Mouse (Mus musculus) kidney, postnatal 0 days (tissue): ENCODE measurements around the gene Gm42906. TPM values are rescaled to one million over a fixed set of nuclear protein-coding genes. Genes with fewer than 3 reads are reported as not detected.

Source experiments
- ATAC-seq: fragments of 200-750 bp; cut with Nextera tagmentation; replicated peaks from 2 replicates; pipeline ENCODE4 v1.8.0; 2017; ENCODE audit warnings: low read depth, moderate number of reproducible peaks, moderate TSS enrichment, moderate library complexity; ENCODE audit not compliant: low FRiP score
- DNase-seq: peaks from one replicate; pipeline ENCODE4 v3.0.0-alpha.2; 2016; ENCODE audit warnings: low spot score
- H3K27ac ChIP-seq: fragments of 300-500 bp; sonication (generic); 2 replicates; pipeline ENCODE4 v1.5.1; 2014; ENCODE audit warnings: mild to moderate bottlenecking
- H3K27me3 ChIP-seq: fragments of 300-500 bp; sonication (generic); 2 replicates; pipeline ENCODE4 v1.6.1; 2014; ENCODE audit warnings: low read length, mixed read lengths; ENCODE audit not compliant: insufficient read depth
- H3K36me3 ChIP-seq: fragments of 300-500 bp; sonication (generic); 2 replicates; pipeline ENCODE4 v1.6.1; 2014; ENCODE audit warnings: low read length, mixed read lengths; ENCODE audit not compliant: insufficient read depth
- H3K4me1 ChIP-seq: fragments of 300-500 bp; sonication (generic); replicated peaks from 2 replicates; pipeline ENCODE4 v1.6.1; 2014; ENCODE audit warnings: antibody characterized with exemption, low read length, mixed read lengths; ENCODE audit not compliant: insufficient read depth
- H3K4me2 ChIP-seq: fragments of 300-500 bp; sonication (generic); 2 replicates; pipeline ENCODE4 v1.6.1; 2014; ENCODE audit warnings: mild to moderate bottlenecking, low read length, moderate library complexity, mixed read lengths
- H3K4me3 ChIP-seq: fragments of 300-500 bp; sonication (generic); replicated peaks from 2 replicates; pipeline ENCODE4 v1.5.1; 2014; ENCODE audit warnings: low read depth, low read length
- H3K9ac ChIP-seq: fragments of 300-500 bp; sonication (generic); 2 replicates; pipeline ENCODE4 v1.6.1; 2014; ENCODE audit warnings: low read depth, low read length
- H3K9me3 ChIP-seq: fragments of 300-500 bp; sonication (generic); replicated peaks from 2 replicates; pipeline ENCODE4 v1.6.1; 2016; ENCODE audit warnings: low read length, inconsistent platforms, mixed read lengths
- CTCF ChIP-seq: IDR thresholded peaks from 2 replicates; pipeline ENCODE4 v1.5.1; 2016; ENCODE audit warnings: antibody characterized with exemption, low read depth, mild to moderate bottlenecking, moderate library complexity
- WGBS: fragments of 180-500 bp; shearing (Covaris S2); extraction: QIAGEN DNeasy Blood & Tissue Kit; methylation state at CpG from one replicate; pipeline ENCODE4 v1.1.7; 2014; 5-methylcytosine and 5-hydroxymethylcytosine counted together
- polyA plus RNA-seq: library from polyadenylated mRNA; unstranded; fragments of >200 nt; fragmentation: Nextera tagmentation; extraction: Ambion mirVana; gene quantifications from 2 replicates; pipeline ENCODE4 v1.2.1, GENCODE M21; 2015

Gene Gm42906
- polyA plus RNA-seq, 1 experiment from 2014 or later = not detected

DNA sequence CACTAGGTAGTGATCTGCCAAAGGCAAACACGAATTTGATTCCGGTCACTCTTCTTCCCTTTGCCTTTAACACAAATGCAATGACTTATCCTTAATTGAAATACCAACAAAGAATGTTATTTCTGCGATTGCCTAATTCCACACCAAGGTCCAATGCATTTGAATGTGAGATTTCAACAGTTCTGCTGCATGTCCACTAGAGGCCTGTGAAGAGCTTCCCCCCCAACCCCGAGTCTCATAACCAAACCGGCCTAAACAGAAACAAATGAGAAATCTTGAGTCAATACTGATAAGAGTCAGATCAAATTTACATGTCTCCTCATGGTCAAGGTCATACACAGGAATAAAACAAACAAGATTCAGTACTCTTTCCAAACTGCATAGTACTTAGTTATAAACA, 285.7 kb downstream of the Gm42906 start:
- WGBS = 33% methylated on average over 5 of the region's 5 CpGs
- TF ChIP-seq CTCF = peak; percentile 90

DNA sequence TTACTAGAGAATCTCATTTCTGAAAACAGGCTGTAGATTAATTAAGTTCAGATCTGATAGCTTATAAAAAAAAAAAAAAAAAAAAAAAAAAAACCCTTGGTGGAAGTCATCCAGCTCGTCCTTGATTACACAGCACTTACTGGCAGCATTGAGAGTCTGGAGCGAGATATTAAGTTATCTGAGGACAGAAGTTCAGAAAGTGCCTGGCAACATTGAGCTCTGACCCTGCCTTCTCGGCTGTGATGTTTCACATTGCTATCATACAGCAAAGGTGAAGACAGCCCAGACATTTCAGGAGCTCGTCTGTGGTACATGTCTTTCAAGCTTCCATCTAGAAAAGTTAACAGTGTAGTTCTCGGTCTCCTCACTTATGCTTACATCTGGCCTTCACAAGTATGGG, 290.1 kb downstream of the Gm42906 start:
- Histone ChIP-seq H3K36me3 (no peaks in the 10 kb centered on the region), H3K27me3 (no peaks in the 10 kb centered on the region), H3K9ac (no peak overlapping the region), H3K4me1 (peaks cover 12% of the 10 kb centered on the region), H3K4me3 (no peak overlapping the region), H3K4me2 (no peak overlapping the region), H3K27ac (no peak overlapping the region), H3K9me3 (no peaks in the 10 kb centered on the region)
- DNase-seq = no peak
- 78% methylated on average over 5 of the region's 5 CpGs for WGBS
- no peak for TF ChIP-seq CTCF
- ATAC-seq = no peak

More for the DNA sequence above, 285.7 kb downstream of the Gm42906 start:
- Histone ChIP-seq H3K4me3 (no peak overlapping the region), H3K27me3 (no peaks in the 10 kb centered on the region), H3K36me3 (no peaks in the 10 kb centered on the region), H3K27ac (no peak overlapping the region), H3K9me3 (no peaks in the 10 kb centered on the region), H3K4me1 (peaks cover 13% of the 10 kb centered on the region), H3K9ac (no peak overlapping the region), H3K4me2 (no peak overlapping the region)
- ATAC-seq = peak; percentile 68
- peak; percentile 90 for DNase-seq

DNA sequence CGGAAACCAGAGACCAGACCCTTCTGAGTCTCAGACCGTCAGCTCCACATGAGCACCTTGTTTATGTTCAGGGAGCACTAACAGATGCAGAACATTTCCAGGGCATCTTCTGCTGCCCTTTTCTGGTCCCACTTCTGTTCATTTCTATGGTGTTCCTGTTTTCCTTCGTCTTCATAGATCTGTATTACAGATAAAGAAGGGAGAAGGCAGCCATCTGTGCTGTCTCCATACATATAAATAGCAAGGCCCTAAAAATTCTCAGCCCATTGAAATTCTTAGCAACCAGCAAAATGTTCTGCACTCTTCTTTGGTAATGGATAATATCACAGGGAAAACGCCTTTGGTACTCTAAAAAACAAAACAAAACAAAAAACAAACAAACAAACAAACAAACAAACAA, 290.7 kb downstream of the Gm42906 start:
- Histone ChIP-seq H3K4me3 (no peak overlapping the region), H3K36me3 (no peaks in the 10 kb centered on the region), H3K9ac (no peak overlapping the region), H3K4me1 (peaks cover 8% of the 10 kb centered on the region), H3K27ac (no peak overlapping the region), H3K4me2 (no peak overlapping the region), H3K9me3 (no peaks in the 10 kb centered on the region), H3K27me3 (no peaks in the 10 kb centered on the region)
- 66% methylated on average over 4 of the region's 4 CpGs for WGBS
- ATAC-seq = no peak
- no peak for TF ChIP-seq CTCF
- no peak for DNase-seq

DNA sequence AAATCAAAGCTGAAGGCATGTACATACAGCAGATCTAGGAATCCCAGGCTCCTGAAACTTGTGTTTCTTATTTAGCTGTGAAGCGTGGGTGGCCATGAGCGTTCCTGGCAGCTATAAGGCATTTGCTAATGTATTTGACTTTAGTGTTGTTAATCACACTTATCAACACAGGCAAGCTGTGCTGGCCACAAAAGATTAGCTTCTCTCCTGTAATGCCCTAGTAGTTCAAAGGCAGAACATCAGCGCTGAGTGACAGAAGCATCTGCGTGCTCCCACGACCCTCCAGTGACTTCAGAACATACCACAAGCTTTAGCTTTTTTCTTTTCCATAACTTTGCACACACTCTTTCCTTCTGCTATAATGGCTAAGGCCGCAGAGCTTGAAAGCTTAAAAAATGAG, 292.0 kb downstream of the Gm42906 start:
- 57% methylated on average over 6 of the region's 6 CpGs for WGBS
- H3K4me1 ChIP-seq = peaks cover 5% of the 10 kb centered on the region
- H3K27me3 ChIP-seq = no peaks in the 10 kb centered on the region
- no peak for TF ChIP-seq CTCF
- no peak overlapping the region for H3K4me2 ChIP-seq
- no peak overlapping the region for H3K9ac ChIP-seq
- ATAC-seq (no peak), DNase-seq (peak; percentile 77)
- no peaks in the 10 kb centered on the region for H3K36me3 ChIP-seq
- no peak overlapping the region for H3K4me3 ChIP-seq
- no peaks in the 10 kb centered on the region for H3K9me3 ChIP-seq
- peak overlapping the region; percentile 26; the same call in 1 of the 2 replicates for H3K27ac ChIP-seq

DNA sequence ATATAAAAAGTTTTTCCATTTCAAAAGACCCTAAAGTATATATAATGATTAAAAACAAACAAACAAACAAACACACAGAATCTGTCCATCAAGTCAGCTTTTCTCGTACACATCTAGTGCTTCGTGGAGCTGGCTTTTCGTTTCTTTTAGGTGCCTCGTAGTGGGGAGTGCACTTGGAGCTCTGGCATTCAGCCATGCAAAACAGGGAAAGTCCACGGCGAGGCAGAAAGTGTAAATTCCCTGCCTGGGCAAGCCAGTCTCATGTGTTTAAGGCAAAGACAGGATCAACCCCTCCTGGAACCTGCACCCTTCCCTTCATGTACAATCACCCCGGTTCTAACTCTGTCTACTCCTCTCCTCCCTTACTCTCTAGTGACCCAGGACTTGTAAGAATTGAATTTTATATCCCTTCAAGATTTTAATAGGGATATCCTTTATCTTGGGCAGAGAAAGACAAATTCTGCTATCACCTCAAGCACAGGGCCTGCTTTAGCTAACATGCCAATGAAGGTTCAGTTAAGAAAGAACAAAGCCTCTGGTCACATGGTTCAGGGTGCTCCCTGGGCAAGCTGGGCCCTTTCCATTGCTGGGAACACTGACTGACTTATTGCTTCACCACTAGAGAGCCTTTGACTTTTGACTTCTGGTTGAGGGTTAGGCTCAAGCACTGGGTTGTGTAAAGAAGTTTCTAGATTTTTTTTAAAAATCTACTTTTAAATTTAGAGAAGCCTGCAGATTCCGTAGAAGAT, 292.7 kb downstream of the Gm42906 start:
- H3K9ac ChIP-seq = no peak overlapping the region
- ATAC-seq (no peak), DNase-seq (peak; percentile 52)
- peaks cover 5% of the 10 kb centered on the region for H3K4me1 ChIP-seq
- no peak for TF ChIP-seq CTCF
- no peaks in the 10 kb centered on the region for H3K27me3 ChIP-seq
- H3K4me2 ChIP-seq = no peak overlapping the region
- no peaks in the 10 kb centered on the region for H3K36me3 ChIP-seq
- peak overlapping the region; percentile 26; the same call in 1 of the 2 replicates for H3K27ac ChIP-seq
- WGBS = 39% methylated on average over 8 of the region's 8 CpGs
- no peaks in the 10 kb centered on the region for H3K9me3 ChIP-seq
- H3K4me3 ChIP-seq = no peak overlapping the region

DNA sequence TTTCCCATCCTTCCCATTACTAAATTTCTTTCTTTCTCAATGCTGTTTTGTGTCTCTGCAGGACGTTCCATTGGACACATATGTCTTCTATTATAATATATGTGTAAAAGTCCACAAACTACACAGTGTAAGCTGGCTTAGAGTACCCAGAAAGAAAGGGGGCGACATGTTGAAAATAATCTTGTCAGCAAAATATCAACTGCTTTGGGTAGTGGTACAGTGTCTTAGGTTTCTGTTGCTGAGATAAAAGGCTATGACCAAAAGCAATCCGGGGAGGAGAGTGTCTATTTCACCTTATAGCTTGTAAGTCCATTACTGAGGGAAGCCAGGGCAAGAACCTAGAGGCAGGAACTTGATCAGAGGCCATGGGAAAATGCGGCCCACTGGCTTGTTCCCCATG, 293.8 kb downstream of the Gm42906 start:
- ATAC-seq (no peak), DNase-seq (no peak)
- Histone ChIP-seq H3K27ac (no peak overlapping the region), H3K36me3 (no peaks in the 10 kb centered on the region), H3K4me3 (no peak overlapping the region), H3K9me3 (no peaks in the 10 kb centered on the region), H3K4me2 (no peak overlapping the region), H3K27me3 (no peaks in the 10 kb centered on the region), H3K4me1 (peaks cover 5% of the 10 kb centered on the region), H3K9ac (no peak overlapping the region)
- 87% methylated on average over 4 of the region's 4 CpGs for WGBS
- no peak for TF ChIP-seq CTCF
